Mouse (Mus musculus) heart, adult 9 months (tissue): ENCODE results near the gene Prkag2.
A peak's percentile ranks its signal among the peaks of the same experiment; 100 is the strongest.
"Not testable (repeated sequence)": the region's sequence is repeated elsewhere in the genome, so short reads cannot be mapped to it uniquely, and the experiment has no call there.

Experiments used
- DNase-seq, 2 experiments: peaks; one replicate each; pipeline ENCODE4 v3.0.0; 2022; ENCODE audit warnings: low spot score in 2 of 2

Gene Prkag2

DNA sequence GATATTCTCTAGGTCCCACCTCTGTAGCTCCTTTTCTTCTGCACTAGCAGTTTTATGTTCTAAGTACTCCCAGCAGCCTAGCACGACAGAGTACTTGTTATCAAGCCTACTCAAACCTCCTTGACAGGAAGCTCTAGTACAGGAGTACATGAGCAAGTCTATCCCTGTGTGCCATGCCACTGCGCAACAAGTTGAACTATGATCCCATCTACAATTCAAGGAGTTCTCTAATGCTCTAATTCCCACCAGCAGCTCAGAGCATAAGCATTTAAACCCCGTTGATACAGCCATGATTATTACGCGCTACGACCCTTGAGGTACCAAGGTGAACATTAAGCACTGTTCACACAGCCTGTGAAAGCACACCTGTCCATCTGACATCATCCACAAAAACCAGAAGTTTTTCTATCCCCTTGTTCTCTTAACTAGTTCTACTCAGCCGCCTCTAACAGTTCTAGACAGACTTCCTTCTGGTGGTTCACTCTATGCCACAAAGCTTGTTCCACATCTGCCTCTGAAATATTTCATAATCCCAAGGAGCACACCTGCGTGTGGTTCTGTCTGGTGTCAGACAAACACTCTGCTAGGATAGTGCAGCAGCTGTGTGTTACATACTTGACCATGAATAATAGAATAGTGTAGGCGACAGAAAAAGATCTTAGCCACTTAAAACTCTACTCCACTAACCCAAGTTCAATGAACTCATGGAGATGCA lies 274.2 kb downstream of the Prkag2 start:
- no peak for DNase-seq

- no peak for DNase-seq
Observed at GRCm38 (mm10) chr5:24825365-24826055, 274.9 kb downstream of the Prkag2 start.

GRCm38 (mm10) chr5:24823864-24824405 lies 276.5 kb downstream of the Prkag2 start:
- DNase-seq: no peak

DNA sequence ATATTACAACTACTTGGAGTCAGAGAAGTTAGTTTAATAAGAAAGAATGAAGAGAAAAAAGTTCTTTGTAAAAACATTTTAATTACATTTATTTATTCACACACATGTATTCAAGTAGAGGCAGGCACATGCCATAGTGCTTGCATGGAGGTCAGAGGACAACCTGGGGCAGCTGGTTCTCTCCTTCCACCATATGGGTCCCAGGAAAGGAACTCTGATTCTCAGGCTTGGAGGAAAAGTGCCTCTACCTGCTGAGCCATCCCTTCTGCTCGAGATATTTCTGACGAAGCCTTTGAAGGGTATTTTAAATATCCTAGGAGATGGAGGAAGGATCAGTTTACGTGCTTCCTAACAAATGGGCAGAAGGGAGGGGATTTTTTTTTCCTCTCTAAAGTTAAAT lies 277.7 kb downstream of the Prkag2 start:
- no peak for DNase-seq

DNA sequence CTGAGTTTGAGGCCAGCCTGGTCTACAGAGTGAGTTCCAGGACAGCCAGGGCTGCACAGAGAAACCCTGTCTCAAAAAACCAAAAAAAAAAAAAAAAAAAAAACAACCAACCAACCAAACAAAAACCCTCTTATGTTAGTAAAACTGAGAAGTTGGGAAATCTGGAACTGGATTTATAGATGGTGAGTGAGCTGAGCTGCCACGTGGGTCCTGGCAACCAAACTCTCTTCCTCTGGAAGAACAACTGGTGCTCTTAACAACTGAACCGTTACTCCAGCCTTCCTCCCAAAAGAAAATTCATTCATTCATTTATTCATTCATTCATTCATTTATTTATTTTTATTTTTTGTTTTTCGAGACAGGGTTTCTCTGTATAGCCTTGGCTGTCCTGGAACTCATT lies 278.2 kb downstream of the Prkag2 start:
- not testable (repeated sequence) for DNase-seq

GRCm38 (mm10) chr5:24821403-24821841 lies 279.0 kb downstream of the Prkag2 start:
- no peak for DNase-seq

- no peak for DNase-seq
Observed at GRCm38 (mm10) chr5:24820627-24821026, 279.8 kb downstream of the Prkag2 start.

GRCm38 (mm10) chr5:24817191-24817590 lies 283.3 kb downstream of the Prkag2 start:
- DNase-seq: no peak

DNA sequence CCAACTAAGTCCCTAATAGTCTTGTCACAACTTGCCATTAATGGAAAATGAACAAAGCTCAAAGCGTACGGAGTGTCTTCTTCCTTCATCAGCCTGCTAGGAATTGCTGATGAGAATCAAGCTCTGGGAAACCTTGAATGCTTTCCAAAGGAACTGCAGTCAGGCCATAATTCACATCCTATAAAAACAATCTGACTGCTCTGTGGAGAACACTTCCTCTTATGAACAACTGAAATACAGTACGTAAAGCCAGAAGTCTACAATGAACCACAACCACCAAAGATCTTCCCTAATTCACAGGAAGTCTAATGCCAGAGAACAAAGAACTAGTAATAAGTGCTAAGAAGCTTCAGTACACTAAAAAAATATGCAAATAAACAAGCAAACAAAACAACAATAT lies 286.5 kb downstream of the Prkag2 start:
- DNase-seq: peak in 1 of 2 experiments; percentile 19

DNA sequence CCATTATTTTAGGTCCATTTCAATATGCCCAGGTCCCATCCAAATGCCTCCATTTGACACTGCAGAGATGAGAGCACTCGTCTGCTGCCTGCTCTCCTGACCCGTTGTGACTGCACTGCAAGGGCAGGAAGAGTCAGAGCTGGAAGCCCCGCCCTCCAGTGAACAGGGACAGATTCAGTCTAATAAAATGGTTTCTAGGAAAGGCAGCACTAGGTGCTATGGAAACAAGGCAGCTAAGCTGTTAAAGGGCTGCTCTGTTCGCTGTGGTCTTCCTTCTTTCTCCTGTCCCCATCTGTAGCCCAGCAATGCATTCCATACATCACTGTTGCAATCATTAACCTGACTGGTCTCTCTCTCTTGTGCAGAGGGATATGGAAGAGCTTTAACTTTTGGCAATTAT lies 287.4 kb downstream of the Prkag2 start:
- DNase-seq: no peak
